Mouse (Mus musculus): ENCODE measurements around the gene Smurf1. TPM values are rescaled to one million over a fixed set of nuclear protein-coding genes. Genes with fewer than 3 reads are reported as not detected.

Gene Smurf1
- total RNA-seq, 4 experiments from 2014 or later = 32.4 to 38.4 (median 37.2) TPM

- no peak for DNase-seq (ENCODE audit: low spot score in 2 of 2)
These were observed 93.9 kb downstream of the Smurf1 start for GRCm38 (mm10) chr5:144871775-144872174.

DNA sequence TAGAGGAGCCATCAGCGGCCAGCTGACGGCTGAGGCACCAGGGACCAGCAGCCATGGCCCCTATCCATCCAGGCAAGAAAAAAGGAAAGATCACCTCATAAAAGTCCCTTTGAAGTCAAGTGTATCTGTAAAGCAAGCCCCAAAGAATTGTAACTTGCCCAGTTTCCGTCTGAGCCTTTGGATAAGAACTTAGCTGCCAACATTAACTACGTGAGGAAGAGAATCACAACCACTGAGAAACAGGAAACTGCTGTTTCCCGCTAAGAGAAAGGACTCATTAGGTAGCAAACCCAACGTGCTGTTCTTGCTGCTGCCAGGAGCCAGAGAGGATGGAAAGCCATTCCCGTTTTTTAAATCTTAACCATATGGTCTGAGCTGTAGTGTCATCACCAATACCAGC lies 94.9 kb downstream of the Smurf1 start:
- DNase-seq (ENCODE audit: low spot score in 2 of 2) = no peak

DNA sequence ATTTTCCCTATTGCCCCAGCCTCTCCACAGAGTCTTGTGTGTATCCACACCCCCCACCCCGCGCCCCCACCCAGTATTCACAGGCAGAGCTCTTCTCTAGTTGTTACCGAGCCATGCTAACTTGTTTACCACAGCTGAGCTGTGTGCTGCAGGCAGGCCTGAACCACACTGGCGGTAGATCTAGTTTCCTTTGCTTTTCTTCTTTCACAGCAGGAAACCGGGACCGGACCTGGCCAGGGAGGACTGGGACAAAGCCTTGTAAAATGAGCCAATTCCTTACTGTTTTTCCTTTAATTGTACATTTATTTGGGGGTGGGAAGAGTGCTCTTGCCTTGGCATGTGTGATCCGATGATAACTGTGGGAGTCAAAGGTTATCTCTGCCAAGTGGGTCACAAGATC lies 96.2 kb downstream of the Smurf1 start:
- no peak for DNase-seq (ENCODE audit: low spot score in 2 of 2)

- DNase-seq (ENCODE audit: low spot score in 2 of 2) = no peak
These were observed 98.7 kb downstream of the Smurf1 start for GRCm38 (mm10) chr5:144866923-144867322.

DNA sequence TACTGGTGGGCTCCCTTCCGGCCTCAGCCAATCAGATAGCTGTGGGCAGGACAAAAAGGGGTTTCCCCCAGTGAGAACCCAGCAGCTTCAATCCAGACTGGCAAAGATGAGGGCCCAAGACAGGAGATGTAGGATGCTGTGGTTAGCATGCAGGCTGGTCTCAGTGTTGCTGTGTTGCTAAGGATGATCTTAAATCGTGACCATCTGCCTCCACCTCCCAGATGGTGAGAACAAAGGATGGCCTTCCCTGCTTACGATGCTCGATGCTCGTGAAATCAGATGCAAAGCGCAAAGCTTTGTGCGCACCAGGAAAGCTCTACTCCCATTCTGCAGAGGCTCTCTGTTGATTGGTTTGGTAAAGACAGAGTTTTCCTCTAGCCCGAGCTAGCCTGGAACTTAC lies 104.7 kb downstream of the Smurf1 start:
- DNase-seq (ENCODE audit: low spot score in 2 of 2) = no peak

DNA sequence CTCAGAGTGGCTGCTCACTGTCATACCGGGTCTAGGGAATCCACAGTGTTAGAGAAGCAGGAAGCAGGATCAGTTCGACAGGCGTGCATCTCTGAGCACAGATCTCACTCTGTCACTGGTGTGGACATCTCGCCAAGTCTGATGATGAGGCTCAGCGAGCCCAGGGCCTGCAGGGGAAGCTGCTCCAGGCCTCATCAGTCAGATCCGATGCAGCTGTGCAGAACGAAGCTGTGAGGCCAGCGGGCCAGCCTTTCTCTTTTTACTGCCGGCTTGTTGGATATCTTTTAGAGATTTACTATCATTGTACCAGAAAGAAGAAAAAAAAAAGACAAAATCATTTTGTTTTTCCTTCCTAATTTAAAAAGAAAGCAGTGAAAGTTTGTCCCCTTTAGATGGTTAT lies 106.4 kb downstream of the Smurf1 start:
- DNase-seq (ENCODE audit: low spot score in 2 of 2) = no peak

DNA sequence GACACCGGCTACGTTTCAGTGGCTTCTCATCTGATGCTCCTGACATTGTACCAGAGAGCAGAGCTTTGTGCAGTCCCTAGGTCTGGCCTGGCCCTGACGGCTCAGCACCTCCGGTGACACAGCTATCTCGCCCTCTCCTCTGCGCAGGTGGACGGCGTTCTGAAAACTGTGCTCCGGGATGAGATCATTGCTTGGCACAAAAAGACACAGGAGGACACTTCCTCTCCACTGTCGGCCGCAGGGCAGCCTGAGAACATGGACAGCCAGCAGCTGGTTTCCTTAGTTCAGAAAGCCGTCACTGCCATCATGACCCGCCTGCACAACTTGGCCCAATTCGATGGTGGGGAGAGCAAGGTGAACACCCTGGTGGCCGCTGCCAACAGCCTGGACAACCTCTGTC lies 107.1 kb downstream of the Smurf1 start:
- DNase-seq (ENCODE audit: low spot score in 2 of 2) = no peak

GRCm38 (mm10) chr5:144855936-144856335 lies 109.7 kb downstream of the Smurf1 start:
- no peak for DNase-seq (ENCODE audit: low spot score in 2 of 2)

- no peak for DNase-seq (ENCODE audit: low spot score in 2 of 2)
These were observed 111.7 kb downstream of the Smurf1 start for GRCm38 (mm10) chr5:144853931-144854330.

DNA sequence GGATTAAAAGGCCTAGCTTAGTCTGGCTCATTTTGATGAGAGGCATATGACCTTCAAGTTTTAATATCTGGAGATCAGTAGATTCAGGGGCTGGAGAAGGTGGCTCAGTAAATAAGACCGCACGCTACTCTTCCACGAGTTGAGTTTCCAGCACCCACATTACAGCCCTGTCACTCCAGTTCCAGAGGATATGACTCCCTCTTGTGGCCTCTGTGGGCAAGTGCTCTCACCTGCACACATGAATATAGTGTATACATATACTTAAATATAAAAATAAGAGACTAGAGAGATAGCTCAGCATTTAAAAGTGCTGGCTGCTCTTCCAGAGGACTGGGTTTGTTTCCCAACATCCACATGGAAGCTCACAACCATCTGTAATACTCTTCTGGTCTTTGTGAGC lies 113.8 kb downstream of the Smurf1 start:
- no peak for DNase-seq (ENCODE audit: low spot score in 2 of 2)

GRCm38 (mm10) chr5:144849932-144850331 lies 115.7 kb downstream of the Smurf1 start:
- no peak for DNase-seq (ENCODE audit: low spot score in 2 of 2)

DNA sequence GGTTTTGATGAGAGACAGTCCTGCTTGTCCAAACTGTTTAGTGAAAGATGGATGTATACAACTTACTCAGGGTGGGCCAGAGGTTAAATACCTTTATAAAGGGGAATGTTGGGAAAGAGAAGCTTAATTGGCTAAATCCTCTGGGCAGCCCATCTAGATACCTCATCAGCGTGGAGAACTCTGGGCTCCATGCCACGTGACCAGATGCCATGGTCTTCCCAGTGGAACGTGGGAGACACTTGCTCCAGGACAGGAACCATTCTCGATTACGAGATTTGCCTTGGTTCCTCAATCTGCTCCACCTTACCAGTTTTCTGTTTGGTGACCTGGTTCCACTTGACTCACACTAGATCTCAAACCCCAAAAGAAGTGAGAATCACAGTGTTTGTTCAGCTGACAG lies 116.9 kb downstream of the Smurf1 start:
- DNase-seq (ENCODE audit: low spot score in 2 of 2) = no peak

- no peak for DNase-seq (ENCODE audit: low spot score in 2 of 2)
These were observed 120.3 kb downstream of the Smurf1 start for GRCm38 (mm10) chr5:144845352-144845751.

DNA sequence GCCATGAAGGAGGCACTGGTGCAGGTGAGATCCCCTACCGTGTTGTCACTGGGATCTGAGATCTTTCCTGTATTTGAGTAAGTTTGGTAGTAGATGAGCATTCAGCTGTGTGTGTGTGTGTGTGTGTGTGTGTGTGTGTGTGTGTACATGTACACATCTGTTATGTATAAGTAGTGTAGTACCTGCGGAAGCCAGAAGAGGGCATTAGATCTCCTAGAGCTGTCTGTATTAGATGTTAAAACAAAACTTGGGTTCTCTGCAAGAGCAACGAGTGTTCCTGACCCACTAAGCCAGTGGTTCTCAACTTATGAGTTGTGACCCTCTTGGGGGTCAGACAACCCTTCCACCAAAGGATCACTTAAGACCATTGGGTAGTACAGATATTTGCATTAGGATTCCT lies 129.5 kb downstream of the Smurf1 start:
- DNase-seq (ENCODE audit: low spot score in 2 of 2) = no peak

DNA sequence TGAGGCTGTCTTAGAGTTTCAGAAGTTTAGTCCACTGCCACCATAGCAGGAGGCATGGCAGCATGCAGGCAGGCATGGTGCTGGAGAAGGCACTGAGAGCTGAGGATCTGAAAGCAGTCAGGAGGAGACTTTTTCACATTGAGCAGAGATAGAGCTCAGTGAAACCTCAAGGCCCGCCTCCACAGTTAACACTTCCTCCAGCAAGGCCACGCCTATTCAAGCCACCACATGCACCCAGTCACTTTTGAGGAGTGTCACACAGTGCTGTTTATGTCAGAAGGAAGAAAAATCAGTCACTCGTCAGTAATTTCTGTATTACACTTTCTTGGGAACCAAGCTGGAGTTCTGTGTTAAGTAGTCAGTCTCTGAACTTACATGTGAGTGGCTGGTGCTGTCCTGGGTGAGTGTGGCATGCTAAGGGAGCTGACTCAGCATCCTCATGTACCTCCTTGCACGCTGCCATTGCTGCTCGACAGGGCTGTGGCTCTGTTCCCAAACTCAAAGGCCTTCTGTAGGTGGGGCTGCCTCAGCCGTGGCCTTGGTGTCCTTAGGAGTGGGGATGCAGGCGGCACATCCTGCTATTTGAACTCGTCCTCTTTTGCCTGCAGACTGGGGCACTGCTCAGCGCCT lies 133.7 kb downstream of the Smurf1 start:
- DNase-seq (ENCODE audit: low spot score in 2 of 2) = no peak

DNA sequence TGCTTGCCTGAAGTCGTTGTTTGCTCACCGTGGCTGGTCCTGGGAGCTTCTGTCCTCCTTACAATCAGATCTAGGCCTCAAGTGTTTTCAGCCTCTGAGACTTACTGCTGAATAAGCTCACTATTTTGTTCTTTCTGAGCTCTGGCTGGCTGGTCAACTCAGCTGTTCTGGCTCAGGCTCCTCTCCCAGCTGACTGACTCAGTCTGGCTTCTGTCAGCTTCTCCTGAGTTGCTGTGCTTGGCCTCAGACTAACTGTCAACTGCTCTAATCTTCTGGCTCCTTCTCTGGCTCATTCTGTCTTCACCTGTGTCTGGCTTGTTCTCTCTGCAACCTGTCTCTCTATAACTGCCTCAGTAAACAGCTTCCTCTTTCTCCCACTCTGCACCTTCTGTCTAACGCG lies 136.0 kb downstream of the Smurf1 start:
- no peak for DNase-seq (ENCODE audit: low spot score in 2 of 2)

- no peak for DNase-seq (ENCODE audit: low spot score in 2 of 2)
These were observed 137.1 kb downstream of the Smurf1 start for GRCm38 (mm10) chr5:144828365-144829102.

Small RNA genes lying within 50 kb of the gene (microRNA-seq; reads per million reads assigned to microRNA genes)
- gene Mir7039 = 0.42 to 1.5 reads per million in 2 experiments

Other genes with a start within 250 kb of the Smurf1 start
- 100 to 1,000 TPM; 187 to 205 (median 196) TPM for gene Tmem130, start 204.0 kb downstream of the Smurf1 start, total RNA-seq (2022)
- gene Trrap, start 198.1 kb downstream of the Smurf1 start, total RNA-seq (2022) = 100 to 1,000 TPM; 136 to 161 (median 156) TPM
- not detected for gene Gm4871, start 66.9 kb upstream of the Smurf1 start, total RNA-seq (2022)
- gene 1700018F24Rik, start 77.1 kb upstream of the Smurf1 start, total RNA-seq (2022) = not detected
- 100 to 1,000 TPM; 213 to 219 (median 216) TPM for gene Arpc1a, start 118.0 kb upstream of the Smurf1 start, total RNA-seq (2022)
- not detected for gene Kpna7, start 118.2 kb upstream of the Smurf1 start, total RNA-seq (2022)
- gene Arpc1b, start 148.4 kb upstream of the Smurf1 start, total RNA-seq (2022) = 10 to 100 TPM; 17.4 to 47.4 (median 23.9) TPM
- gene Pdap1, start 174.4 kb upstream of the Smurf1 start, total RNA-seq (2022) = 100 to 1,000 TPM in 1 of 4 experiments, 10 to 100 TPM in 3; 77.5 to 101 (median 86.1) TPM
- gene Bud31, start 174.5 kb upstream of the Smurf1 start, total RNA-seq (2022) = 10 to 100 TPM; 70.3 to 76.5 (median 74.1) TPM
- gene Ptcd1, start 201.3 kb upstream of the Smurf1 start, total RNA-seq (2022) = 10 to 100 TPM; 20.2 to 23.4 (median 21.8) TPM
- gene Cpsf4, start 201.4 kb upstream of the Smurf1 start, total RNA-seq (2022) = 10 to 100 TPM; 19.2 to 25.9 (median 22.6) TPM
- 100 to 1,000 TPM; 243 to 395 (median 326) TPM for gene Atp5j2, start 226.2 kb upstream of the Smurf1 start, total RNA-seq (2022)
- 10 to 100 TPM; 13.3 to 14.3 (median 14.0) TPM for gene Zkscan14, start 236.0 kb upstream of the Smurf1 start, total RNA-seq (2022)
- 10 to 100 TPM; 10.4 to 12.2 (median 10.9) TPM for gene Zkscan5, start 238.7 kb upstream of the Smurf1 start, total RNA-seq (2022)